Mouse (Mus musculus): ENCODE measurements around the gene Ripor3. TPM values are rescaled to one million over a fixed set of nuclear protein-coding genes. Genes with fewer than 3 reads are reported as not detected.
A peak's percentile ranks its signal among the peaks of the same experiment; 100 is the strongest.

Ripor3 gene
- total and polyA plus RNA-seq, 2 experiments from 2014 or later, result 0.45 to 1.0 TPM

- peaks cover 51% of the 10 kb centered on the region for H3K4me1 ChIP-seq (ENCODE audit: insufficient read depth, low read length)
- peak; percentile 26 for DNase-seq (ENCODE audit: low spot score)
- H3K27ac ChIP-seq, result peak overlapping the region; percentile 15; the same call in 1 of the 2 replicates
Measured at GRCm38 (mm10) chr2:167945451-167945850, 65.0 kb downstream of the Ripor3 start.

GRCm38 (mm10) chr2:167944193-167944592, 66.2 kb downstream of the Ripor3 start:
- Histone ChIP-seq H3K4me2 (ENCODE audit: low read depth, low read length) (no peak overlapping the region), H3K4me1 (ENCODE audit: insufficient read depth, low read length) (peaks cover 52% of the 10 kb centered on the region), H3K9me3 (ENCODE audit: low read length) (no peaks in the 10 kb centered on the region), H3K9ac (replicated peaks; ENCODE audit: low read length) (no peak overlapping the region), H3K36me3 (ENCODE audit: insufficient read depth, low read length) (no peaks in the 10 kb centered on the region), H3K27ac (peak overlapping the region; percentile 74), H3K4me3 (ENCODE audit: low read length) (no peak overlapping the region), H3K27me3 (ENCODE audit: insufficient read depth, low read length) (no peaks in the 10 kb centered on the region)
- DNase-seq (ENCODE audit: low spot score) (no peak), ATAC-seq (no peak)
- 66% methylated on average over 3 of the region's 3 CpGs for WGBS
- no peak for TF ChIP-seq CTCF (IDR thresholded peaks at IDR 0.05; ENCODE audit: low read depth)

More at GRCm38 (mm10) chr2:167945451-167945850, 65.0 kb downstream of the Ripor3 start:
- TF ChIP-seq CTCF (IDR thresholded peaks at IDR 0.05; ENCODE audit: low read depth), result no peak
- Histone ChIP-seq H3K36me3 (ENCODE audit: insufficient read depth, low read length) (no peaks in the 10 kb centered on the region), H3K9ac (replicated peaks; ENCODE audit: low read length) (no peak overlapping the region; the same call in 1 of the 2 replicates), H3K9me3 (ENCODE audit: low read length) (no peaks in the 10 kb centered on the region), H3K4me3 (ENCODE audit: low read length) (no peak overlapping the region), H3K4me2 (ENCODE audit: low read depth, low read length) (no peak overlapping the region), H3K27me3 (ENCODE audit: insufficient read depth, low read length) (no peaks in the 10 kb centered on the region)
- WGBS, result 67% methylated on average over 5 of the region's 5 CpGs
- ATAC-seq, result peak; percentile 48; the same call in 1 of the 2 replicates

DNA sequence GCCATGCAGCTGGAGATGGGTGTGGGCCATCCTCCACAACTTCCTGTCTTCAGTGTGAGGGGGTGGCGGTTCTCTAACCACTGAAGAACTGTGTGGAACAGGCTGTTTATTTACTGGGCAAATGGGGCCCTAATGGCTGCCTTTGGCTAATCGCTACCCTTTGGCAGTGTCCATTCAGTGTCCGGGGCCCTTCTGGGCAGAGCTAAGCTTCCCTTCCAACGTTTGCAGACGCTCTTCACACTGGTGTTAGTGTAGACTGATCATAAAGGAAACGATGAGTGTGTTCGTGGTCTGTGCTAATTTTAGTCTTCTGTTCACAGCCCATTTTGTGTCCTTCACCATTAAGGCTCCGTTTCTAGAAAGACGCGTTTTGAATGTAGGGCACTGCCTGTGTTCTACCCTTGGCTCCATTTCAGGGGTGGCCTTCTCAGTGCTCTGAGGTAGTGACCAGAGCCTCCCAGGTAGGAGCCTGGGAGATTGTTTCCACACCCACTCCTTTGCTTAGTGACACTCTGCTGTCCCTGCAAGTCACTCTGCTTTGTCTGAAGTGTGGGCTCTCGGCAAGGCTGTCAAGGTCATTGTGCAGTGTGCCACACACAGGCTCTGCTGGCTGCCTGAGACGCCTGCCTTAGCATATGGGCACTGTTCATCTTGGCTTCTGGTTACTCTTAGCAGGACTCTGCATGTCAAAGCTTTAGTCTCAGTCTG, 67.3 kb downstream of the Ripor3 start:
- H3K4me2 ChIP-seq (ENCODE audit: low read depth, low read length), result peak overlapping the region; percentile 34
- no peaks in the 10 kb centered on the region for H3K9me3 ChIP-seq (ENCODE audit: low read length)
- H3K27ac ChIP-seq, result peak overlapping the region; percentile 74
- no peak overlapping the region for H3K4me3 ChIP-seq (ENCODE audit: low read length)
- ATAC-seq (peak; percentile 25; the same call in 1 of the 2 replicates), DNase-seq (ENCODE audit: low spot score) (peak; percentile 43)
- whole genome bisulfite sequencing, result 55% methylated on average over 12 of the region's 12 CpGs
- peaks cover 52% of the 10 kb centered on the region for H3K4me1 ChIP-seq (ENCODE audit: insufficient read depth, low read length)
- no peak overlapping the region for H3K9ac ChIP-seq (replicated peaks; ENCODE audit: low read length)
- H3K27me3 ChIP-seq (ENCODE audit: insufficient read depth, low read length), result no peaks in the 10 kb centered on the region
- TF ChIP-seq CTCF (IDR thresholded peaks at IDR 0.05; ENCODE audit: low read depth), result no peak
- H3K36me3 ChIP-seq (ENCODE audit: insufficient read depth, low read length), result no peaks in the 10 kb centered on the region

- Histone ChIP-seq H3K4me1 (ENCODE audit: insufficient read depth, low read length) (peaks cover 52% of the 10 kb centered on the region), H3K4me2 (ENCODE audit: low read depth, low read length) (peak overlapping the region; percentile 34), H3K4me3 (ENCODE audit: low read length) (no peak overlapping the region), H3K9ac (replicated peaks; ENCODE audit: low read length) (no peak overlapping the region), H3K36me3 (ENCODE audit: insufficient read depth, low read length) (no peaks in the 10 kb centered on the region), H3K9me3 (ENCODE audit: low read length) (no peaks in the 10 kb centered on the region), H3K27me3 (ENCODE audit: insufficient read depth, low read length) (no peaks in the 10 kb centered on the region), H3K27ac (peak overlapping the region; percentile 74)
- no peak for TF ChIP-seq CTCF (IDR thresholded peaks at IDR 0.05; ENCODE audit: low read depth)
- WGBS, result 18% methylated on average over 8 of the region's 8 CpGs
- DNase-seq (ENCODE audit: low spot score) (peak; percentile 78), ATAC-seq (peak; percentile 72)
Measured at GRCm38 (mm10) chr2:167942199-167942925, 68.1 kb downstream of the Ripor3 start.

DNA sequence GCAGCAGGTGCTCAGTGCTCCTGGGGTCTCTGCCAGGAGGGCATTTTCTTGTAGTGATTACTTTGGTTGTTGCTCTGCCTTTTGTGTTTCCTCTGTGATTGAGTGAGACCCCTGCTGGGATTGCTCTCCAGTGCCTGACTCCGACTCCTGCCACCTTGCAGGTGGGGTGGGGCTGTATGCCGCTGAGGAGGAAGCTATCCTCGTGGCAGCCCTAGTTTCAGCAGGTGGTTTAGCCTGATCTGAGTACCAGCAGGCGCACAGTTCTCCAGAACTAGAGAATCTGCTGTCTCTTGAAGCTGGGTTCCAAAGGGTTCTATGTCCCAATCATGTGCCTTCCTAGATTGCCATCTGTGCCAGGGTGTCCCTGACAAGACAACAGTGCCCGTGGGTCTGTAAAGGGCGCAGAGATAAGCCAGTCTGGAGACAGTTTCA, 68.7 kb downstream of the Ripor3 start:
- Histone ChIP-seq H3K4me3 (ENCODE audit: low read length) (no peak overlapping the region), H3K27ac (peak overlapping the region; percentile 74; the same call in 1 of the 2 replicates), H3K9me3 (ENCODE audit: low read length) (no peaks in the 10 kb centered on the region), H3K9ac (replicated peaks; ENCODE audit: low read length) (no peak overlapping the region), H3K4me2 (ENCODE audit: low read depth, low read length) (peak overlapping the region; percentile 34; the same call in 1 of the 2 replicates), H3K27me3 (ENCODE audit: insufficient read depth, low read length) (no peaks in the 10 kb centered on the region), H3K36me3 (ENCODE audit: insufficient read depth, low read length) (no peaks in the 10 kb centered on the region), H3K4me1 (ENCODE audit: insufficient read depth, low read length) (peaks cover 52% of the 10 kb centered on the region)
- no peak for DNase-seq (ENCODE audit: low spot score)
- no peak for TF ChIP-seq CTCF (IDR thresholded peaks at IDR 0.05; ENCODE audit: low read depth)
- 29% methylated on average over 6 of the region's 6 CpGs for WGBS
- peak; percentile 30; the same call in 1 of the 2 replicates for ATAC-seq

DNA sequence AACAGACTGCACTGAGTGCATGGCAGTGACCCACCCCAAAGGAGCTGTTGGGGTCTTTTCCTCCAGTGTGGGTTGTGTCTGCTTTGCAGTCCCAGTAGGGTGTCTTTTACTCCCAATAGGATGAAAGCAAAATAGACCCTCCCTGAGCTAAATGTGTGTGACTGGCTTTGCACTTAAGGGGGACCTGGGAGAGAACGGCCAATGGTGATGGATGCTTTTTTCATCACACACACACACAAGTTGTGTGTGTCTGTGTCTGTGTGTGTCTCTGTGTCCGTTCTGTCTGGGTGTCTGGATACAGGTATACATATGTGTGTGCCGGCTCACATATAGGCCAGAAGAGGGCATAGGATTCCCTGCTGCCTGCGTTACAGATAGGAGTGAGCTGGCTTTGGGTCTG, 69.1 kb downstream of the Ripor3 start:
- Histone ChIP-seq H3K36me3 (ENCODE audit: insufficient read depth, low read length) (no peaks in the 10 kb centered on the region), H3K4me3 (ENCODE audit: low read length) (no peak overlapping the region), H3K9ac (replicated peaks; ENCODE audit: low read length) (no peak overlapping the region), H3K9me3 (ENCODE audit: low read length) (no peaks in the 10 kb centered on the region), H3K4me2 (ENCODE audit: low read depth, low read length) (0 out of 2 replicates have a peak overlapping the region, but pooled peaks have one; percentile 34), H3K4me1 (ENCODE audit: insufficient read depth, low read length) (peaks cover 52% of the 10 kb centered on the region), H3K27me3 (ENCODE audit: insufficient read depth, low read length) (no peaks in the 10 kb centered on the region), H3K27ac (peak overlapping the region; percentile 74; the same call in 1 of the 2 replicates)
- WGBS, result 46% methylated on average over 4 of the region's 4 CpGs
- ATAC-seq (0 out of 2 replicates have a peak, but pooled peaks have one; percentile 28), DNase-seq (ENCODE audit: low spot score) (no peak)
- peak; percentile 36 for TF ChIP-seq CTCF (IDR thresholded peaks at IDR 0.05; ENCODE audit: low read depth)
